Mouse (Mus musculus) embryonic fibroblast, embryonic 13.5 days (primary cell): Measurements from ENCODE around the gene Naga.

Experiments
- CTCF ChIP-seq: IDR thresholded peaks from 2 replicates; pipeline ENCODE4 v1.5.1; 2011; ENCODE audit warnings: mild to moderate bottlenecking, control low read depth, low read length, moderate library complexity, borderline replicate concordance; ENCODE audit not compliant: insufficient read depth
- POLR2A ChIP-seq: IDR thresholded peaks from 2 replicates; pipeline ENCODE4 v1.6.1; 2011; ENCODE audit warnings: low read depth, mild to moderate bottlenecking, control low read depth, low read length, moderate library complexity

GRCm38 (mm10) chr15:82341675-82342542, 3.2 kb upstream of the Naga start:
- no peak for TF ChIP-seq POLR2A
- TF ChIP-seq CTCF: no peak
